Mouse (Mus musculus) midbrain, embryonic 10.5 days (tissue): Measurements from ENCODE around the gene Eef1a1. TPM values are rescaled to one million over a fixed set of nuclear protein-coding genes. Genes with fewer than 3 reads are reported as not detected.

Source experiments
- microRNA-seq: library from miRNA; unstranded; fragments of <30 nt; microRNA quantifications from one replicate; pipeline ENCODE4, GENCODE M21; 2017
- polyA plus RNA-seq: library from polyadenylated mRNA; unstranded; fragments of >200 nt; fragmentation: Nextera tagmentation; extraction: Ambion mirVana; gene quantifications from 2 replicates; pipeline ENCODE4 v1.2.1, GENCODE M21; 2016

The Eef1a1 gene
- polyA plus RNA-seq, 1 experiment from 2014 or later: 3,775 TPM

Small RNAs within 50 kb of the gene (microRNA-seq; reads per million reads assigned to microRNA genes)
- gene Gm26377: not detected

Other genes starting within 250 kb of the Eef1a1 start
- gene Gm3776, start 232.0 kb downstream of the Eef1a1 start, polyA plus RNA-seq: not detected in 2 replicates
- gene Gm10639, start 199.2 kb downstream of the Eef1a1 start, polyA plus RNA-seq: not detected in 2 replicates
- not detected in 2 replicates for gene Omt2a, start 174.4 kb downstream of the Eef1a1 start, polyA plus RNA-seq
- gene Omt2b, start 161.6 kb downstream of the Eef1a1 start, polyA plus RNA-seq: not detected in 2 replicates
- gene Gsta2, start 133.4 kb downstream of the Eef1a1 start, polyA plus RNA-seq: not detected in 2 replicates
- not detected in 2 replicates for gene Dppa5a, start 121.0 kb downstream of the Eef1a1 start, polyA plus RNA-seq
- gene Ooep, start 110.4 kb downstream of the Eef1a1 start, polyA plus RNA-seq: 0.83 and 1.0 TPM in 2 replicates
- gene Ddx43, start 93.4 kb downstream of the Eef1a1 start, polyA plus RNA-seq: 0.09 and 0.15 TPM in 2 replicates
- 0.30 and 0.53 TPM in 2 replicates for gene Cgas, start 45.9 kb downstream of the Eef1a1 start, polyA plus RNA-seq
- 24.4 and 28.4 TPM in 2 replicates for gene Mto1, start 40.9 kb downstream of the Eef1a1 start, polyA plus RNA-seq
- 0.44 and 0.68 TPM in 2 replicates for gene Gm17324, start 40.4 kb downstream of the Eef1a1 start, polyA plus RNA-seq
- 9.9 and 11.4 TPM in 2 replicates for gene Slc17a5, start 98.9 kb upstream of the Eef1a1 start, polyA plus RNA-seq
- 3.9 and 4.8 TPM in 2 replicates for gene Cd109, start 126.4 kb upstream of the Eef1a1 start, polyA plus RNA-seq